Comparison of ENCODE assay signal across 8 mouse cellular contexts in genomic region chr11:106084911-106085561, GRCm38 (mm10). TPM values are rescaled to one million over a fixed set of nuclear protein-coding genes. Genes with fewer than 3 reads are reported as not detected.
DNase-seq lines count a peak whose midpoint lies in the region; ATAC-seq lines count a peak whose summit lies in the region.

No protein-coding gene starts in this region.

- peak overlapping the region; percentile 96 for H3K27ac ChIP-seq in limb, embryonic 10.5 days
- H3K27ac ChIP-seq in midbrain, embryonic 11.5 days (ENCODE audit: low read depth, low read length) = peak overlapping the region; percentile 95

- peak; percentile 74 for DNase-seq in adrenal gland, adult 8-10 months
- DNase-seq in embryo, embryonic 11 days = peak; percentile 87
- peak; percentile 76 to 83 for DNase-seq in gastrocnemius, postnatal 4 days (ENCODE audit: low spot score in 2 of 2)
- peak; percentile 71 for DNase-seq in kidney, adult 11 months
- peak; percentile 87 for DNase-seq in limb, embryonic 10.5 days (ENCODE audit: low spot score)
- DNase-seq in midbrain, embryonic 11.5 days (ENCODE audit: low spot score, missing footprints) = peak; percentile 96
- peak; percentile 45 for DNase-seq in skeletal muscle tissue, adult 2 months (ENCODE audit: low read depth, low spot score)

- H3K4me2 ChIP-seq in midbrain, embryonic 11.5 days = peak overlapping the region; percentile 54

- H3K36me3 ChIP-seq in limb, embryonic 10.5 days = no peaks in the 10 kb centered on the region
- H3K36me3 ChIP-seq in midbrain, embryonic 11.5 days (ENCODE audit: control insufficient read depth, insufficient read depth, low read length) = no peaks in the 10 kb centered on the region

- under 1% methylated on average over 58 of the region's 61 CpGs for WGBS in limb, embryonic 10.5 days
- under 1% methylated on average over 61 of the region's 61 CpGs for WGBS in midbrain, embryonic 11.5 days

- H3K27me3 ChIP-seq in limb, embryonic 10.5 days (ENCODE audit: low read depth, poor library complexity, severe bottlenecking) = no peaks in the 10 kb centered on the region
- H3K27me3 ChIP-seq in midbrain, embryonic 11.5 days (ENCODE audit: control insufficient read depth, insufficient read depth, low read length) = no peaks in the 10 kb centered on the region

- peak overlapping the region; percentile 98 for H3K4me3 ChIP-seq in limb, embryonic 10.5 days
- H3K4me3 ChIP-seq in midbrain, embryonic 11.5 days (ENCODE audit: low read depth, low read length) = peak overlapping the region; percentile 67

- ATAC-seq in midbrain, embryonic 11.5 days (ENCODE audit: low FRiP score) = peak; percentile 67
- ATAC-seq in inflammation-experienced regulatory T-cells, adult 6 months = no peak

- H3K9ac ChIP-seq in midbrain, embryonic 11.5 days (ENCODE audit: low read length) = peak overlapping the region; percentile 89

- peaks cover 19% of the 10 kb centered on the region for H3K4me1 ChIP-seq in limb, embryonic 10.5 days
- H3K4me1 ChIP-seq in midbrain, embryonic 11.5 days (ENCODE audit: control insufficient read depth, insufficient read depth, low read length) = peaks cover 4% of the 10 kb centered on the region

- H3K9me3 ChIP-seq in limb, embryonic 10.5 days (replicated peaks) = no peaks in the 10 kb centered on the region
- H3K9me3 ChIP-seq in midbrain, embryonic 11.5 days (ENCODE audit: control insufficient read depth, low read length) = no peaks in the 10 kb centered on the region

RNA-seq across cellular contexts. Expression of gene Map3k3, which starts 0.6 kb away (rescaled TPM):
- 10 to 100 TPM; 41.7 to 58.2 (median 47.2) TPM for total RNA-seq in adrenal gland, adult 8-10 months (2022)
- 10 to 100 TPM; 45.9 to 47.1 TPM for total RNA-seq in gastrocnemius, postnatal 4 days (2021)
- 21.6 and 23.3 TPM in 2 replicates for polyA plus RNA-seq in limb, embryonic 10.5 days (2016; fragmentation: Nextera tagmentation; extraction: Ambion mirVana)
- 14.9 and 16.8 TPM in 2 replicates for polyA plus RNA-seq in midbrain, embryonic 11.5 days (2014; fragmentation: Nextera tagmentation; extraction: Ambion mirVana)
- 10 to 100 TPM; 11.5 to 33.4 (median 33.3) TPM for polyA plus RNA-seq in inflammation-experienced regulatory T-cells, adult 6 months (2017; shearing (Covaris generic))

RNA-seq across cellular contexts. Expression of gene Taco1, which starts 19.2 kb away (rescaled TPM):
- total RNA-seq in adrenal gland, adult 8-10 months (2022) = 10 to 100 TPM; 26.3 to 38.6 (median 33.1) TPM
- total RNA-seq in gastrocnemius, postnatal 4 days (2021) = 10 to 100 TPM; 19.6 to 19.8 TPM
- polyA plus RNA-seq in limb, embryonic 10.5 days (2016; fragmentation: Nextera tagmentation; extraction: Ambion mirVana) = 14.3 and 14.6 TPM in 2 replicates
- polyA plus RNA-seq in midbrain, embryonic 11.5 days (2014; fragmentation: Nextera tagmentation; extraction: Ambion mirVana) = 10.5 and 11.1 TPM in 2 replicates
- 10 to 100 TPM in 2 of 3 experiments, 1 to 10 TPM in 1; 7.7 to 14.5 (median 13.3) TPM for polyA plus RNA-seq in inflammation-experienced regulatory T-cells, adult 6 months (2017; shearing (Covaris generic))

RNA-seq across cellular contexts. Expression of gene Dcaf7, which starts 48.4 kb away (rescaled TPM):
- 10 to 100 TPM; 57.3 to 79.3 (median 70.3) TPM for total RNA-seq in adrenal gland, adult 8-10 months (2022)
- total RNA-seq in gastrocnemius, postnatal 4 days (2021) = 10 to 100 TPM; 60.3 to 60.5 TPM
- polyA plus RNA-seq in limb, embryonic 10.5 days (2016; fragmentation: Nextera tagmentation; extraction: Ambion mirVana) = 85.5 and 95.1 TPM in 2 replicates
- 72.7 and 76.1 TPM in 2 replicates for polyA plus RNA-seq in midbrain, embryonic 11.5 days (2014; fragmentation: Nextera tagmentation; extraction: Ambion mirVana)
- 10 to 100 TPM; 18.5 to 25.5 (median 22.3) TPM for polyA plus RNA-seq in inflammation-experienced regulatory T-cells, adult 6 months (2017; shearing (Covaris generic))

Comparison
In these comparisons a context has a peak if more than half of its experiments do, and no peak if none do; other contexts are left out.
1. DNase-seq: peak in every context shown above with its lines; median percentile 96 in midbrain, embryonic 11.5 days; 87 in embryo, embryonic 11 days; 87 in limb, embryonic 10.5 days; 80 in gastrocnemius, postnatal 4 days; 74 in adrenal gland, adult 8-10 months; 71 in kidney, adult 11 months; 45 in skeletal muscle tissue, adult 2 months.